ENCODE assay signal across 25 mouse cellular contexts in the genomic region with DNA sequence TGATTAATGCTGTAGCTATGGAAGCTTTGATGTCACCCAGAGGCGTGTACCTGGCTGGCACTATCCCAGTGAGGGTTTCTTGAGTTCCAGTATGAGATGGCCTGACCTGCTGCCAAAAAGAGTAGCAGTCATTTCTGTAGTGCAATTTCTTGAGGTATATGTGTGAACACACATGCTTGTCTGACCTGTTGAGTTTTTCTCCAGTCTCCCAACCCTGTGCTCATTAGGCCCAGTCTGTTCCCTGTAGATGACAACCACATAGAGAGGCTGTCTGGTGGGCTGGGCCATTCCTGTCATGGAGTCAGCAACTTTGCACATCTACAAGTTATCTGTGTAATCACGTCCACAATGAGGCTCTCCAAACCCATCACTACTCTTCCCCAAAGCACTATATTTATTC.
"Had no signal": no experiment of that assay in that cellular context is flagged by ENCODE, and none has a peak within 500 bp of the region (broad histone marks: within the 10 kb centered on the region; RNA-seq: fewer than 3 reads in every experiment).

No protein-coding gene starts in this region.

- H3K9ac ChIP-seq: embryonic facial prominence, embryonic 12.5 days; embryonic facial prominence, embryonic 13.5 days; embryonic facial prominence, embryonic 15.5 days; forebrain, embryonic 12.5 days; forebrain, embryonic 13.5 days; forebrain, embryonic 15.5 days; forebrain, postnatal 0 days had no signal

- H3K9me3 ChIP-seq: embryonic facial prominence, embryonic 10.5 days; embryonic facial prominence, embryonic 12.5 days; embryonic facial prominence, embryonic 13.5 days; embryonic facial prominence, embryonic 15.5 days; forebrain, embryonic 10.5 days; forebrain, embryonic 12.5 days; forebrain, embryonic 13.5 days; forebrain, embryonic 15.5 days had no signal

- H3K4me3 ChIP-seq: embryonic facial prominence, embryonic 10.5 days; embryonic facial prominence, embryonic 12.5 days; embryonic facial prominence, embryonic 13.5 days; embryonic facial prominence, embryonic 15.5 days; erythroblast, embryonic 14.5 days; forebrain, embryonic 10.5 days; forebrain, embryonic 12.5 days; forebrain, embryonic 13.5 days; forebrain, embryonic 15.5 days; gastrocnemius, adult 2 months; heart, adult 2 months had no signal

- H3K27me3 ChIP-seq: embryonic facial prominence, embryonic 12.5 days; embryonic facial prominence, embryonic 13.5 days; embryonic facial prominence, embryonic 15.5 days; forebrain, embryonic 12.5 days; forebrain, embryonic 13.5 days; forebrain, embryonic 15.5 days had no signal

- H3K27ac ChIP-seq: embryonic facial prominence, embryonic 10.5 days; embryonic facial prominence, embryonic 12.5 days; embryonic facial prominence, embryonic 13.5 days; embryonic facial prominence, embryonic 15.5 days; forebrain, embryonic 10.5 days; forebrain, embryonic 12.5 days; forebrain, embryonic 13.5 days; forebrain, embryonic 15.5 days; gastrocnemius, adult 2 months; heart, adult 2 months had no signal

- H3K4me2 ChIP-seq: embryonic facial prominence, embryonic 12.5 days; embryonic facial prominence, embryonic 13.5 days; embryonic facial prominence, embryonic 15.5 days; forebrain, embryonic 12.5 days; forebrain, embryonic 13.5 days; forebrain, embryonic 15.5 days had no signal

- DNase-seq: cerebellum, adult 8-10 months; cerebellum, adult 9-10 months; cerebellum, adult 9-11 months; cerebellum, postnatal 10 days; cerebellum, postnatal 14 days; cerebellum, postnatal 25 days; cerebellum, postnatal 36 days; embryo, embryonic 11 days; forebrain, postnatal 0 days; gastrocnemius, adult 2 months; gastrocnemius, postnatal 10 days; gastrocnemius, postnatal 14 days; gastrocnemius, postnatal 25 days; gastrocnemius, postnatal 36 days; heart, adult 18-20 months; heart, adult 2 months had no signal

- H3K4me1 ChIP-seq: embryonic facial prominence, embryonic 10.5 days; embryonic facial prominence, embryonic 12.5 days; embryonic facial prominence, embryonic 13.5 days; embryonic facial prominence, embryonic 15.5 days; forebrain, embryonic 12.5 days; forebrain, embryonic 13.5 days had no signal
